Mouse (Mus musculus) neural tube, postnatal 0 days (tissue): Measurements from ENCODE around the gene Gm20604. TPM values are rescaled to one million over a fixed set of nuclear protein-coding genes. Genes with fewer than 3 reads are reported as not detected.

Experiments used
- polyA plus RNA-seq: library from polyadenylated mRNA; unstranded; fragments of >200 nt; fragmentation: Nextera tagmentation; extraction: Ambion mirVana; gene quantifications from 2 replicates; pipeline ENCODE4 v1.2.1, GENCODE M21; 2015

Gene Gm20604
- 45.8 and 48.3 TPM in 2 replicates for polyA plus RNA-seq

GRCm38 (mm10) chr12:102758403-102758756, at the start of gene Gm20604:
TSS of gene Gm20604 (minus strand) at chr12:102758672.

GRCm38 (mm10) chr12:102757689-102758402, 626 bp downstream of the Gm20604 start, which contains the start of the genes Gm28051, Gon7 and Ubr7:
TSS of gene Gm28051 (minus strand) at chr12:102757765.
TSS of gene Gon7 (minus strand) at chr12:102757803.
TSS of gene Ubr7 (plus strand) at chr12:102757967.

GRCm38 (mm10) chr12:102743589-102744574, 14.6 kb downstream of the Gm20604 start, which contains the start of the genes Moap1 and Tmem251:
TSS of gene Moap1 (minus strand) at chr12:102743661.
TSS of gene Tmem251 (plus strand) at chr12:102743762.

GRCm38 (mm10) chr12:102704457-102705198, 53.8 kb downstream of the Gm20604 start, which contains the start of gene Itpk1:
TSS of gene Itpk1 (minus strand) at chr12:102704930.

Other genes with a start within 250 kb of the Gm20604 start
- 289 and 310 TPM in 2 replicates for gene Chga, start 203.7 kb downstream of the Gm20604 start, polyA plus RNA-seq
- 37.9 and 40.5 TPM in 2 replicates for gene Itpk1, start 53.7 kb downstream of the Gm20604 start, polyA plus RNA-seq
- 56.2 and 64.1 TPM in 2 replicates for gene Moap1, start 15.0 kb downstream of the Gm20604 start, polyA plus RNA-seq
- 12.5 and 14.2 TPM in 2 replicates for gene Tmem251, start 14.9 kb downstream of the Gm20604 start, polyA plus RNA-seq
- not detected in 2 replicates for gene Gm28051, start 907 bp downstream of the Gm20604 start, polyA plus RNA-seq
- 32.7 and 34.1 TPM in 2 replicates for gene Gon7, start 869 bp downstream of the Gm20604 start, polyA plus RNA-seq
- 25.2 and 26.1 TPM in 2 replicates for gene Ubr7, start 705 bp downstream of the Gm20604 start, polyA plus RNA-seq
- gene Btbd7, start 119.8 kb upstream of the Gm20604 start, polyA plus RNA-seq: 10.2 and 10.4 TPM in 2 replicates
- gene Cox8c, start 140.6 kb upstream of the Gm20604 start, polyA plus RNA-seq: not detected in 2 replicates
- gene Unc79, start 190.2 kb upstream of the Gm20604 start, polyA plus RNA-seq: 5.6 and 6.6 TPM in 2 replicates